Mouse (Mus musculus): ENCODE measurements at regions not wholly inside any gene's neighbourhood (a gene's known extent, or its start where the extent isn't known, plus 50 kb on each side); places are given as distances from the start of the nearest gene placed in this dataset.

GRCm38 (mm10) chr13:25490036-25490435, 219.7 kb upstream of the Nrsn1 start:
- H3K4me3 ChIP-seq: no peak overlapping the region
- 72% methylated on average over 4 of the region's 4 CpGs for WGBS
- no peaks in the 10 kb centered on the region for H3K4me1 ChIP-seq (replicated peaks)
- ATAC-seq (replicated peaks; ENCODE audit: insufficient number of reproducible peaks, insufficient read depth, low FRiP score, low read depth): no peak
- no peak overlapping the region for H3K9ac ChIP-seq
- H3K36me3 ChIP-seq: no peaks in the 10 kb centered on the region
- H3K27ac ChIP-seq: no peak overlapping the region
- no peaks in the 10 kb centered on the region for H3K27me3 ChIP-seq
- H3K9me3 ChIP-seq (replicated peaks): no peaks in the 10 kb centered on the region
- no peak overlapping the region for H3K4me2 ChIP-seq

GRCm38 (mm10) chr13:25483309-25483708, 213.0 kb upstream of the Nrsn1 start:
- H3K4me1 ChIP-seq (replicated peaks): no peaks in the 10 kb centered on the region
- H3K27me3 ChIP-seq: no peaks in the 10 kb centered on the region
- no peaks in the 10 kb centered on the region for H3K36me3 ChIP-seq
- H3K27ac ChIP-seq: no peak overlapping the region
- H3K4me2 ChIP-seq: no peak overlapping the region
- 70% methylated on average over 1 of the region's 1 CpGs for WGBS
- no peaks in the 10 kb centered on the region for H3K9me3 ChIP-seq (replicated peaks)
- H3K9ac ChIP-seq: no peak overlapping the region
- no peak for ATAC-seq (replicated peaks; ENCODE audit: insufficient number of reproducible peaks, insufficient read depth, low FRiP score, low read depth)
- no peak overlapping the region for H3K4me3 ChIP-seq

- H3K9ac ChIP-seq: no peak overlapping the region
- no peaks in the 10 kb centered on the region for H3K9me3 ChIP-seq (replicated peaks)
- H3K4me1 ChIP-seq (replicated peaks): no peaks in the 10 kb centered on the region
- no peaks in the 10 kb centered on the region for H3K36me3 ChIP-seq
- ATAC-seq (replicated peaks; ENCODE audit: insufficient number of reproducible peaks, insufficient read depth, low FRiP score, low read depth): no peak
- no peak overlapping the region for H3K4me2 ChIP-seq
- no peak overlapping the region for H3K27ac ChIP-seq
- H3K4me3 ChIP-seq: no peak overlapping the region
- H3K27me3 ChIP-seq: no peaks in the 10 kb centered on the region
- WGBS: 79% methylated on average over 9 of the region's 9 CpGs
Measured at GRCm38 (mm10) chr13:25451917-25452316, 181.6 kb upstream of the Nrsn1 start.

GRCm38 (mm10) chr13:25451357-25451861, 181.1 kb upstream of the Nrsn1 start:
- Histone ChIP-seq H3K27me3 (no peaks in the 10 kb centered on the region), H3K9me3 (replicated peaks) (no peaks in the 10 kb centered on the region), H3K4me3 (no peak overlapping the region), H3K4me1 (replicated peaks) (no peaks in the 10 kb centered on the region), H3K9ac (no peak overlapping the region), H3K36me3 (no peaks in the 10 kb centered on the region), H3K27ac (no peak overlapping the region), H3K4me2 (no peak overlapping the region)
- no peak for ATAC-seq (replicated peaks; ENCODE audit: insufficient number of reproducible peaks, insufficient read depth, low FRiP score, low read depth)
- 63% methylated on average over 13 of the region's 13 CpGs for WGBS

- Histone ChIP-seq H3K4me3 (no peak overlapping the region), H3K27ac (no peak overlapping the region), H3K36me3 (no peaks in the 10 kb centered on the region), H3K9me3 (replicated peaks) (no peaks in the 10 kb centered on the region), H3K4me2 (no peak overlapping the region), H3K4me1 (replicated peaks) (no peaks in the 10 kb centered on the region), H3K27me3 (no peaks in the 10 kb centered on the region), H3K9ac (no peak overlapping the region)
- ATAC-seq (replicated peaks; ENCODE audit: insufficient number of reproducible peaks, insufficient read depth, low FRiP score, low read depth): no peak
- 68% methylated on average over 6 of the region's 6 CpGs for WGBS
Measured at GRCm38 (mm10) chr13:25429701-25430418, 159.6 kb upstream of the Nrsn1 start.

GRCm38 (mm10) chr13:25403182-25403795, 133.0 kb upstream of the Nrsn1 start:
- WGBS: 60% methylated on average over 3 of the region's 3 CpGs
- Histone ChIP-seq H3K27me3 (no peaks in the 10 kb centered on the region), H3K4me3 (no peak overlapping the region), H3K27ac (no peak overlapping the region), H3K9ac (no peak overlapping the region), H3K4me1 (replicated peaks) (no peaks in the 10 kb centered on the region), H3K4me2 (no peak overlapping the region), H3K9me3 (replicated peaks) (no peaks in the 10 kb centered on the region), H3K36me3 (no peaks in the 10 kb centered on the region)
- ATAC-seq (replicated peaks; ENCODE audit: insufficient number of reproducible peaks, insufficient read depth, low FRiP score, low read depth): no peak

- no peaks in the 10 kb centered on the region for H3K9me3 ChIP-seq (replicated peaks)
- 57% methylated on average over 2 of the region's 2 CpGs for WGBS
- no peaks in the 10 kb centered on the region for H3K4me1 ChIP-seq (replicated peaks)
- no peak overlapping the region for H3K4me3 ChIP-seq
- no peaks in the 10 kb centered on the region for H3K27me3 ChIP-seq
- H3K27ac ChIP-seq: no peak overlapping the region
- ATAC-seq (replicated peaks; ENCODE audit: insufficient number of reproducible peaks, insufficient read depth, low FRiP score, low read depth): no peak
- H3K4me2 ChIP-seq: no peak overlapping the region
- no peak overlapping the region for H3K9ac ChIP-seq
- H3K36me3 ChIP-seq: no peaks in the 10 kb centered on the region
Measured at GRCm38 (mm10) chr13:25402691-25403090, 132.4 kb upstream of the Nrsn1 start.

GRCm38 (mm10) chr13:25401936-25402504, 131.7 kb upstream of the Nrsn1 start:
- Histone ChIP-seq H3K4me1 (replicated peaks) (no peaks in the 10 kb centered on the region), H3K27ac (no peak overlapping the region), H3K9ac (no peak overlapping the region), H3K4me2 (no peak overlapping the region), H3K36me3 (no peaks in the 10 kb centered on the region), H3K9me3 (replicated peaks) (no peaks in the 10 kb centered on the region), H3K4me3 (no peak overlapping the region), H3K27me3 (no peaks in the 10 kb centered on the region)
- 67% methylated on average over 9 of the region's 9 CpGs for WGBS
- ATAC-seq (replicated peaks; ENCODE audit: insufficient number of reproducible peaks, insufficient read depth, low FRiP score, low read depth): no peak

GRCm38 (mm10) chr13:25392770-25393290, 122.5 kb upstream of the Nrsn1 start:
- Histone ChIP-seq H3K4me3 (no peak overlapping the region), H3K9me3 (replicated peaks) (no peaks in the 10 kb centered on the region), H3K9ac (no peak overlapping the region), H3K27me3 (no peaks in the 10 kb centered on the region), H3K4me2 (no peak overlapping the region), H3K27ac (no peak overlapping the region), H3K4me1 (replicated peaks) (no peaks in the 10 kb centered on the region), H3K36me3 (no peaks in the 10 kb centered on the region)
- no peak for ATAC-seq (replicated peaks; ENCODE audit: insufficient number of reproducible peaks, insufficient read depth, low FRiP score, low read depth)
- 77% methylated on average over 5 of the region's 5 CpGs for WGBS

GRCm38 (mm10) chr13:25362627-25362967, 92.3 kb upstream of the Nrsn1 start:
- H3K4me1 ChIP-seq (replicated peaks): no peaks in the 10 kb centered on the region
- no peak overlapping the region for H3K4me2 ChIP-seq
- H3K27ac ChIP-seq: no peak overlapping the region
- H3K36me3 ChIP-seq: no peaks in the 10 kb centered on the region
- 62% methylated on average over 4 of the region's 4 CpGs for WGBS
- H3K9ac ChIP-seq: no peak overlapping the region
- no peak overlapping the region for H3K4me3 ChIP-seq
- no peak for ATAC-seq (replicated peaks; ENCODE audit: insufficient number of reproducible peaks, insufficient read depth, low FRiP score, low read depth)
- no peaks in the 10 kb centered on the region for H3K9me3 ChIP-seq (replicated peaks)
- H3K27me3 ChIP-seq: no peaks in the 10 kb centered on the region

- Histone ChIP-seq H3K4me1 (replicated peaks) (no peaks in the 10 kb centered on the region), H3K27ac (no peak overlapping the region), H3K36me3 (no peaks in the 10 kb centered on the region), H3K9me3 (replicated peaks) (no peaks in the 10 kb centered on the region), H3K4me3 (no peak overlapping the region), H3K27me3 (no peaks in the 10 kb centered on the region), H3K4me2 (no peak overlapping the region), H3K9ac (no peak overlapping the region)
- ATAC-seq (replicated peaks; ENCODE audit: insufficient number of reproducible peaks, insufficient read depth, low FRiP score, low read depth): no peak
- WGBS: 75% methylated on average over 7 of the region's 7 CpGs
Measured at GRCm38 (mm10) chr13:25361850-25362626, 91.7 kb upstream of the Nrsn1 start.
